Mouse (Mus musculus) mesoderm, embryonic 11.5 days (tissue): ENCODE measurements at regions not wholly inside any gene's neighbourhood (a gene's known extent, or its start where the extent isn't known, plus 50 kb on each side); places are given as distances from the start of the nearest gene placed in this dataset.
"Not testable (repeated sequence)": the region's sequence is repeated elsewhere in the genome, so short reads cannot be mapped to it uniquely, and the experiment has no call there.

ENCODE experiments used
- DNase-seq: peaks from one replicate; pipeline ENCODE4 v3.0.0-alpha.2; 2012; ENCODE audit warnings: low read depth, low spot score

GRCm38 (mm10) chr9:41447211-41447875, 285.8 kb upstream of the Ubash3b start:
- DNase-seq: peak; percentile 56

- DNase-seq: no peak
These were observed 285.1 kb upstream of the Ubash3b start for GRCm38 (mm10) chr9:41446431-41447203.

GRCm38 (mm10) chr9:41442418-41442817, 280.9 kb upstream of the Ubash3b start:
- no peak for DNase-seq

DNA sequence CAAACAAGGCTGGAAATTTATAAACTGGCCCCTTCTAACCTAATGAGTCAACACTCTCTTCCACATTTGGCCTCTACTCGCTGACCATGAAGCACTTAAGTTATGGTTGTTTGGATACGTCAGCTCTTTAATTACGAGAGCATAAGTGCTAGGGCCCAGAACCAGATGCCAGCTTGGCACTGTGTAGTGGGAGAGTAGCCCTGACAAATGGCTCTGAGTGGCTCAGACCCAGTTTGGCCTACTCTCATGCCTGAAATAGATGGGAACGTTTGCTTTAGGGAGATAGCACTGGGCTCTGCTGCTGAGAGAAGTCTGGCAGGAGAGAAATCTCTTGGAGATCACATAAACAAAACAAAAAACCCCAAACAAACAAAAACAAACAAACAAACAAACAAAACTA, 278.5 kb upstream of the Ubash3b start:
- no peak for DNase-seq

GRCm38 (mm10) chr9:41438141-41438540, 276.6 kb upstream of the Ubash3b start:
- DNase-seq: no peak

- no peak for DNase-seq
These were observed 269.2 kb upstream of the Ubash3b start for GRCm38 (mm10) chr9:41430391-41431343.

DNA sequence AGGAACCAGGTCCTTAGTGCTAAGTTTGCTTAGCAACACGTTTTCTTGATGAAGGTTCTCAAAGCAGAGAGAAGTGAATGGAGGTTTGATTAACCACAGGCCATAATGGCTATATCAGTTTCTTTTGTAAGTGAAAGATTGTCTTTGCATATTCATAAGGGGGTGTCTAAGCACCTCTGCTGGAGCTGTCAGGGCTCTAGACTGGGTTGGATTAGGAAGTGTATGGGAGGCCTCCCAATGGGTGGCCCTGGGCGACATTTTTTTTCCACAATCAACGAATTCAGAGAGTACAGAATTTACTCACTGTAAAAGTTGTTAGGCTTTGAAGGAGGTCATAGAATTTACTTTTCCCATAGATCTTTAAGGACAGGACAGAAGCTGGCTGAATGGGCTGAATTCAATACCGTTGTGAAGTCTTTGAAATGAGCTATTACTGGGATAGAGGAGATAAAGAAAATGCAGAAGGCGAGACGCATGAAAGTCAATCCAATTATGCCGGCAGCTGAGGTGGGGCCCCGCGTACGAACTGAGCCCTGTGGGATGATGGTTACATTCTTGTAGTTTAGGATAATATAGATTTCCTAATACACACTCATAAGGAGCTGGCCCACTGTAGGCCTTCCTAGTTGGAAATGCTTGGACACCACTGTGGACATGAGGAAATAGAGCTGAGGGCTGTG, 268.4 kb upstream of the Ubash3b start:
- no peak for DNase-seq

- DNase-seq: no peak
These were observed 267.7 kb upstream of the Ubash3b start for GRCm38 (mm10) chr9:41429236-41429635.

GRCm38 (mm10) chr9:41426698-41427097, 265.2 kb upstream of the Ubash3b start:
- no peak for DNase-seq

DNA sequence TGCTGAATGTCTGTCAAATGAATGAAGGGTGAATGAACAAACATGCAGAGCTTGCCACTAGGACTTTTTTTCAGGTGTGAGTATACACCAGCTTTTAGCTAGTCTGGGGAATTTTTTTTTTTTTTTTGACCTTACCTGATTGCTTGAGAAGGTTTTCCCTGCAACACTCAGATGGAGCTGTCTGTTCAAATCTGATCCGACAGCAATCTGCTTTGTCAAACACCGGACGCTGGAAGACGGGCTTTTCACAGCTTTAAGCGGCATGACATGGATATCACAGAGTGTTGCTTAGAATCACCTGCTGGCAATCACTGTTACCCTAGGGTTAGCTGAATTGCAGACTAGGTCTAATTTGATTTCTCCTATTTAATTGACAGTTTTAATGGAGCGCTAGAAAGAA, 263.7 kb upstream of the Ubash3b start:
- DNase-seq: no peak

GRCm38 (mm10) chr9:41413791-41414190, 252.3 kb upstream of the Ubash3b start:
- no peak for DNase-seq

GRCm38 (mm10) chr9:41413091-41413490, 251.6 kb upstream of the Ubash3b start:
- DNase-seq: not testable (repeated sequence)

- no peak for DNase-seq
These were observed 250.8 kb upstream of the Ubash3b start for GRCm38 (mm10) chr9:41412174-41412757.

- DNase-seq: no peak
These were observed 246.8 kb upstream of the Ubash3b start for GRCm38 (mm10) chr9:41408301-41408700.

- no peak for DNase-seq
These were observed 245.6 kb upstream of the Ubash3b start for GRCm38 (mm10) chr9:41407078-41407477.

DNA sequence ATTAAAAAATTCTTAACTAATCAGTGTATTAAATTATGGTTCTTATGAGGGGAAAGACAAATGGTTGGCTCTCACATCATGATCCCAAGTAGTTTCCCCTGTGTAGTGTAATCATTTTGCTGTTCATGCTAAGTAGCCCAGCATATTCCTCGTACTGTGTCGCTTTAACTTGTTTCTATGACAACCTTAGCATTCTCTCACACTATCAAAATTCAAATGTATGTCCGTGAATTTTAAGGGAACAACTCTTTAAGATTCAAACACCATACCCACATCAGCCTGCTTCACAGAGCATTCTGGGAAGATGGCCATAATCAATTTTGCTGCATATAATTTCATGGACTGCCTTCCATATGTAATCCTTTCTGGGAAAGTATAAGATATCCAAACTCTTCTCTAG, 241.4 kb upstream of the Ubash3b start:
- DNase-seq: no peak

DNA sequence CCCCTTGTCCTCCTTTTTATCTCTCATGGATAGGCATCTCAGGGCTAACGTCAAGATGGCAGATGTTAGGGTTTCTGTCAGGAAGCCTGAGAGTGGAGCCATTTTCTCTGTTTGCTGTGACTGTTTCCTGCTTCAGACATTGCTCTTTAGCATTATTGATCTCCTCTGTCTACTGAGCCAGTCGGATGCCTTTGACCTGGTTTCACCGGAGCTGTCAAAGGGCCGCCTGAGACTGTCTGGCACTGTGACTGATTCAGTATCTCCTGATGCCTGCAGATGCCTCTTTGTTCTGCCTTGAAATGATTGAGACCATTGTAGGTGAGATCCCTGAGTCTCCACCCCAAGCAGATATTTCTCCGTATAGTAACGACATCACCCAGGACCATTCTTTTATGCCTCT, 239.5 kb upstream of the Ubash3b start:
- no peak for DNase-seq

DNA sequence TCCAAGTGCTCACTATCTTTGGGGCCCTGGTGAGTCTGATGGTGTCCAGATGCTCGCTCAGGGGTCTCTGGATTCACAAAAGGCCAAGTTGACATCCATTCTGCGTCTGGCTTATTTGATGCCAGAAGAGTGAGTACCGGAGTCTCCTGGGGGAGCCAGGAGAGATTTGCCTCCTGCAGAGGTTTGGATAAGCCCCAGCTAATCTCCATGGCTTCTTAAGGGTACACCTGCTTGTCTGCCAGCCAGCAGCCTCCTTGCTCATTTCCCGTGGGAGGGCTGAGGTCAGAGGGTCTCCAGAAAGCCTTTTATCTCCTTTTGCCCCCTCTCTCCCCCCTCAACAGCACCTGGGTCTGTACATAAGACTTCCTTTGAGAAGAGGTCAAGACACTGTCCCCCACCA, 234.0 kb upstream of the Ubash3b start:
- peak; percentile 59 for DNase-seq

DNA sequence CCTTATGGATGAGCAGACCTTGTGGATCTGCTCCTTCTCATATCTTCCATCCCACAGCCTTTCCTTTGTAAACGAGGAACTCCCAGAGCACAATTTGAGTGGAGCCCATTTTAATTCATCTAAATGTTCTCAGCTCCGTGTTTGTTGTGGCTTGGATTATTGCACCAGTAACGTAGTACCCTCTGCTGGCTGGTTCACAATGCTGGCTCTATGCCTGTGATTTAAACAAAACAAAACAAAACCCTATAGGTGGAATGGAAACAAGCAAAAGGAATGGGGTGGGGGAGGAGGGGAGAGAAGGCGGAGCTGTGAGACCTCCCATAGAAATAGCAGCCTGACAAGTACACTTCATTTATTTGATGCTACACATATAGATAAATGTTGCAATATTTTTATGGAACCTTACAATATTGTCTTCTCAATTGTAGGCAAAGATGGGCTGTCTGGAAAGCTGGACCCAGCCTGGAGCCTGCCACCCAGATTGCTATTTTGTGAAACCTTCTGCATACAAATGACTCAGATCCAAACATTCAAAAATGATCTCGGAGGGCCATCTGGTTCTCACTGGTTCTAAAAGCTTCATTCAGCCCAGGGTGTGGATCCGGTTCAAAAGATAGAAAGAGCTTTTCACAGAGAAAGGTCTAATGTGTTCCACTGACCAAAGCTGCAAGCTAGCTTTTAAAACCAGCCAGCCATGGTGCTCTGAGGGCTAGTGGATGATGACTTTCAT, 230.3 kb upstream of the Ubash3b start:
- no peak for DNase-seq

GRCm38 (mm10) chr9:41379283-41379682, 217.8 kb upstream of the Ubash3b start:
- DNase-seq: no peak
